Mouse (Mus musculus) kidney, embryonic 16.5 days (tissue): ENCODE results near the gene Lgi4. TPM values are rescaled to one million over a fixed set of nuclear protein-coding genes. Genes with fewer than 3 reads are reported as not detected.
A peak's percentile ranks its signal among the peaks of the same experiment; 100 is the strongest.

Experiments
- ATAC-seq: fragments of 200-750 bp; cut with Nextera tagmentation; 2 replicates; pipeline ENCODE4 v1.8.0; 2017; ENCODE audit warnings: moderate TSS enrichment; ENCODE audit not compliant: low FRiP score, low TSS enrichment
- H3K27ac ChIP-seq: fragments of 300-500 bp; sonication (generic); 2 replicates; pipeline ENCODE4 v1.5.1; 2014; ENCODE audit warnings: low read length
- H3K27me3 ChIP-seq: fragments of 300-500 bp; sonication (generic); 2 replicates; pipeline ENCODE4 v1.6.1; 2014; ENCODE audit warnings: low read length, control low read depth, mixed read lengths; ENCODE audit not compliant: insufficient read depth
- H3K36me3 ChIP-seq: fragments of 300-500 bp; sonication (generic); 2 replicates; pipeline ENCODE4 v1.6.1; 2014; ENCODE audit warnings: low read length, control low read depth, mixed read lengths; ENCODE audit not compliant: insufficient read depth
- H3K4me1 ChIP-seq: fragments of 300-500 bp; sonication (generic); 2 replicates; pipeline ENCODE4 v1.6.1; 2014; ENCODE audit warnings: low read length, control low read depth, mixed read lengths; ENCODE audit not compliant: insufficient read depth
- H3K4me2 ChIP-seq: fragments of 300-500 bp; sonication (generic); replicated peaks from 2 replicates; pipeline ENCODE4 v1.6.1; 2014; ENCODE audit warnings: low read depth, low read length
- H3K4me3 ChIP-seq: fragments of 300-500 bp; sonication (generic); 2 replicates; pipeline ENCODE4 v1.5.1; 2014; ENCODE audit warnings: mild to moderate bottlenecking, low read length
- H3K9ac ChIP-seq: fragments of 300-500 bp; sonication (generic); replicated peaks from 2 replicates; pipeline ENCODE4 v1.6.1; 2014; ENCODE audit warnings: low read length
- H3K9me3 ChIP-seq: fragments of 300-500 bp; sonication (generic); 2 replicates; pipeline ENCODE4 v1.6.1; 2016; ENCODE audit warnings: low read length, control low read depth
- WGBS: fragments of 180-500 bp; shearing (Covaris S2); extraction: QIAGEN DNeasy Blood & Tissue Kit; methylation state at CpG from one replicate; pipeline ENCODE4 v1.1.7; 2014; 5-methylcytosine and 5-hydroxymethylcytosine counted together
- polyA plus RNA-seq: library from polyadenylated mRNA; unstranded; fragments of >200 nt; fragmentation: Nextera tagmentation; extraction: Ambion mirVana; gene quantifications from 2 replicates; pipeline ENCODE4 v1.2.1, GENCODE M21; 2015

Gene Lgi4
- polyA plus RNA-seq, 1 experiment from 2014 or later = 0.32 TPM

- peaks cover 49% of the 10 kb centered on the region for H3K4me1 ChIP-seq
Measured at GRCm38 (mm10) chr7:31050921-31051320, 8.2 kb upstream of the Lgi4 start.

GRCm38 (mm10) chr7:31051321-31052021 is 7.7 kb upstream of the Lgi4 start, which contains the start of gene Fxyd7:
Fxyd7 (minus strand) TSS chr7:31051467.
- Histone ChIP-seq H3K9ac (peak within 1 kb of the TSS; percentile 51; the same call in 1 of the 2 replicates), H3K27ac (no peak within 1 kb of the TSS), H3K4me3 (peak within 1 kb of the TSS; percentile 32), H3K9me3 (no peaks in the 10 kb centered on the region), H3K4me2 (peak within 1 kb of the TSS; percentile 51), H3K36me3 (no peaks in the 10 kb centered on the region), H3K4me1 (peaks cover 49% of the 10 kb centered on the region), H3K27me3 (peaks cover 62% of the 10 kb centered on the region)
- no peak for ATAC-seq
- 2% methylated on average over 24 of the region's 28 CpGs for WGBS

More at GRCm38 (mm10) chr7:31050921-31051320, 8.2 kb upstream of the Lgi4 start:
- Histone ChIP-seq H3K4me2 (peak overlapping the region; percentile 51), H3K27me3 (peaks cover 62% of the 10 kb centered on the region), H3K9ac (no peak overlapping the region), H3K9me3 (no peaks in the 10 kb centered on the region), H3K27ac (no peak overlapping the region), H3K4me3 (peak overlapping the region; percentile 32), H3K36me3 (no peaks in the 10 kb centered on the region)
- ATAC-seq = no peak
- WGBS = 3% methylated on average over 9 of the region's 9 CpGs

- peak overlapping the region; percentile 51 for H3K9ac ChIP-seq
- H3K27ac ChIP-seq = no peak overlapping the region
- H3K36me3 ChIP-seq = no peaks in the 10 kb centered on the region
- peak overlapping the region; percentile 32 for H3K4me3 ChIP-seq
- H3K4me2 ChIP-seq = peak overlapping the region; percentile 51
- ATAC-seq = no peak
- H3K9me3 ChIP-seq = no peaks in the 10 kb centered on the region
- H3K27me3 ChIP-seq = peaks cover 60% of the 10 kb centered on the region
- peaks cover 49% of the 10 kb centered on the region for H3K4me1 ChIP-seq
- 2% methylated on average over 22 of the region's 22 CpGs for WGBS
Measured at GRCm38 (mm10) chr7:31052251-31052635, 6.9 kb upstream of the Lgi4 start.

GRCm38 (mm10) chr7:31052636-31053434 is 6.3 kb upstream of the Lgi4 start:
- peak overlapping the region; percentile 32 for H3K4me3 ChIP-seq
- H3K4me2 ChIP-seq = peak overlapping the region; percentile 51
- peaks cover 60% of the 10 kb centered on the region for H3K27me3 ChIP-seq
- peak; percentile 33 for ATAC-seq
- 3% methylated on average over 29 of the region's 34 CpGs for WGBS
- no peaks in the 10 kb centered on the region for H3K9me3 ChIP-seq
- no peaks in the 10 kb centered on the region for H3K36me3 ChIP-seq
- peaks cover 49% of the 10 kb centered on the region for H3K4me1 ChIP-seq
- no peak overlapping the region for H3K27ac ChIP-seq
- H3K9ac ChIP-seq = peak overlapping the region; percentile 51

- peaks cover 57% of the 10 kb centered on the region for H3K27me3 ChIP-seq
- H3K27ac ChIP-seq = no peak overlapping the region
- peaks cover 49% of the 10 kb centered on the region for H3K4me1 ChIP-seq
- H3K4me2 ChIP-seq = no peak overlapping the region
- H3K36me3 ChIP-seq = no peaks in the 10 kb centered on the region
- H3K9ac ChIP-seq = no peak overlapping the region
- H3K4me3 ChIP-seq = no peak overlapping the region
- no peak for ATAC-seq
- H3K9me3 ChIP-seq = no peaks in the 10 kb centered on the region
- WGBS = 24% methylated on average over 10 of the region's 10 CpGs
Measured at GRCm38 (mm10) chr7:31053882-31054447, 5.2 kb upstream of the Lgi4 start.

- 43% methylated on average over 11 of the region's 11 CpGs for WGBS
- H3K9ac ChIP-seq = peak overlapping the region; percentile 59
- H3K4me3 ChIP-seq = peak overlapping the region; percentile 34
- H3K4me1 ChIP-seq = peaks cover 43% of the 10 kb centered on the region
- peak overlapping the region; percentile 48 for H3K4me2 ChIP-seq
- peak overlapping the region; percentile 73 for H3K27ac ChIP-seq
- no peaks in the 10 kb centered on the region for H3K9me3 ChIP-seq
- H3K27me3 ChIP-seq = peaks cover 49% of the 10 kb centered on the region
- no peaks in the 10 kb centered on the region for H3K36me3 ChIP-seq
- no peak for ATAC-seq
Measured at GRCm38 (mm10) chr7:31054661-31055320, 4.4 kb upstream of the Lgi4 start.

- ATAC-seq = peak; percentile 85
- Histone ChIP-seq H3K4me3 (peak overlapping the region; percentile 34), H3K27me3 (peaks cover 43% of the 10 kb centered on the region), H3K36me3 (no peaks in the 10 kb centered on the region), H3K9me3 (no peaks in the 10 kb centered on the region), H3K9ac (peak overlapping the region; percentile 59), H3K4me1 (peaks cover 40% of the 10 kb centered on the region), H3K4me2 (peak overlapping the region; percentile 48), H3K27ac (peak overlapping the region; percentile 73)
- 7% methylated on average over 9 of the region's 10 CpGs for WGBS
Measured at GRCm38 (mm10) chr7:31055354-31055824, 3.8 kb upstream of the Lgi4 start.

- peaks cover 38% of the 10 kb centered on the region for H3K27me3 ChIP-seq
- no peak for ATAC-seq
- H3K4me2 ChIP-seq = no peak overlapping the region
- H3K4me3 ChIP-seq = no peak overlapping the region
- no peaks in the 10 kb centered on the region for H3K36me3 ChIP-seq
- WGBS = 44% methylated on average over 3 of the region's 4 CpGs
- no peak overlapping the region for H3K27ac ChIP-seq
- peaks cover 40% of the 10 kb centered on the region for H3K4me1 ChIP-seq
- H3K9me3 ChIP-seq = no peaks in the 10 kb centered on the region
- no peak overlapping the region for H3K9ac ChIP-seq
Measured at GRCm38 (mm10) chr7:31055883-31056282, 3.3 kb upstream of the Lgi4 start.

GRCm38 (mm10) chr7:31056448-31056847 is 2.7 kb upstream of the Lgi4 start:
- H3K4me2 ChIP-seq = no peak overlapping the region
- peaks cover 37% of the 10 kb centered on the region for H3K4me1 ChIP-seq
- no peaks in the 10 kb centered on the region for H3K36me3 ChIP-seq
- ATAC-seq = no peak
- H3K27ac ChIP-seq = no peak overlapping the region
- H3K9ac ChIP-seq = no peak overlapping the region
- H3K9me3 ChIP-seq = no peaks in the 10 kb centered on the region
- 66% methylated on average over 7 of the region's 7 CpGs for WGBS
- H3K4me3 ChIP-seq = no peak overlapping the region
- H3K27me3 ChIP-seq = peaks cover 32% of the 10 kb centered on the region
